Mouse (Mus musculus): ENCODE data around the gene Opcml. TPM values are rescaled to one million over a fixed set of nuclear protein-coding genes. Genes with fewer than 3 reads are reported as not detected.

Opcml gene
- polyA plus RNA-seq, 1 experiment from 2014 or later = 4.9 TPM

GRCm38 (mm10) chr9:27889636-27890035, 99.1 kb downstream of the Opcml start:
- H3K9me3 ChIP-seq = no peaks in the 10 kb centered on the region
- H3K27ac ChIP-seq = no peak overlapping the region
- no peak overlapping the region for H3K9ac ChIP-seq
- ATAC-seq (ENCODE audit: low FRiP score, low read depth) = no peak
- H3K4me3 ChIP-seq = no peak overlapping the region
- WGBS = 85% methylated on average over 5 of the region's 5 CpGs
- no peak overlapping the region for H3K4me2 ChIP-seq (replicated peaks)
- H3K4me1 ChIP-seq = no peaks in the 10 kb centered on the region
- H3K36me3 ChIP-seq = no peaks in the 10 kb centered on the region
- H3K27me3 ChIP-seq = no peaks in the 10 kb centered on the region

DNA sequence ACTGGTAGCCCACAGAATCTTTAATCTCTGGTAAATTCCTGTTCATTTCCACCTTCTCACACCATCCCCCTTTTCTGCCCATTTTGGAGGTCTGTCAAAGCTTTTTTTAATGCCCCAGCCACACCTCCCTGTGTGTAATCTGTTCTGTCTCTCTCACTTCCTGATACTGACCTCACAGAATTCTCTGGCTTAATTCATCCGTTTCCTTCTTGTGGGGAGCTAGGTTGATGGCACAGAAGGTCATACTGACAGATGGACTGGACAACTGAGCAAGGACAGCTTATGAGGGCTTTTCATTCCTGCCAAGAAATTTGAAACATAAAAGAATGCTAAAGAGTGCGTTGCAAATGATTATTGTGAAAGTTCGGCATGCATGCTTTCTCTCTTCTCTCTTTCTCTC, 126.7 kb downstream of the Opcml start:
- WGBS = 57% methylated on average over 3 of the region's 3 CpGs
- H3K4me1 ChIP-seq = no peaks in the 10 kb centered on the region
- H3K27ac ChIP-seq = no peak overlapping the region
- no peaks in the 10 kb centered on the region for H3K36me3 ChIP-seq
- ATAC-seq (ENCODE audit: low FRiP score, low read depth) = no peak
- H3K9me3 ChIP-seq = no peaks in the 10 kb centered on the region
- no peak overlapping the region for H3K4me2 ChIP-seq (replicated peaks)
- H3K9ac ChIP-seq = no peak overlapping the region
- no peak overlapping the region for H3K4me3 ChIP-seq
- H3K27me3 ChIP-seq = no peaks in the 10 kb centered on the region

DNA sequence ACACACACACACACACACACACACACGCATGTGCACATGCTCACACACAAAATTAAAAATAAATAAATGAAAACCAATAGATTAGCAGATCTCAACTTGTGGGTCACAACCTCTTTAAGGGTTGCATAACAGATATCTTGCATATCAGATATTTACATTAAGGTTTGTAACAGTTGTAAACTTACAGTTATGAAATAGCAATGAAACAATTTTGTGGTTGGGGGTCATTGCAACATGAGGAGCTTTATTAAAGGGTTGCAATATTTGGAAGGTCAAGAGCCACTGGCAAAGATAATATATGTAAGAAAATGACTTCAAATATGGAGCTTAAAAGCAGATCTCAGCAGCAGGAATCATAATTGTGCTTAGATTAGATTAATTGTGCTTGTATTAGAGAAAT, 132.9 kb downstream of the Opcml start:
- no peak overlapping the region for H3K4me2 ChIP-seq (replicated peaks)
- H3K27ac ChIP-seq = no peak overlapping the region
- H3K9me3 ChIP-seq = no peaks in the 10 kb centered on the region
- H3K36me3 ChIP-seq = no peaks in the 10 kb centered on the region
- no peak overlapping the region for H3K9ac ChIP-seq
- H3K4me1 ChIP-seq = no peaks in the 10 kb centered on the region
- ATAC-seq (ENCODE audit: low FRiP score, low read depth) = no peak
- H3K4me3 ChIP-seq = no peak overlapping the region
- WGBS = 88% methylated on average over 1 of the region's 1 CpGs
- no peaks in the 10 kb centered on the region for H3K27me3 ChIP-seq

- Histone ChIP-seq H3K4me2 (replicated peaks) (no peak overlapping the region), H3K4me1 (no peaks in the 10 kb centered on the region), H3K4me3 (no peak overlapping the region), H3K27ac (no peak overlapping the region), H3K36me3 (no peaks in the 10 kb centered on the region), H3K9me3 (no peaks in the 10 kb centered on the region), H3K9ac (no peak overlapping the region), H3K27me3 (no peaks in the 10 kb centered on the region)
- WGBS = 46% methylated on average over 4 of the region's 4 CpGs
- no peak for ATAC-seq (ENCODE audit: low FRiP score, low read depth)
Observed at GRCm38 (mm10) chr9:27923945-27924825, 133.6 kb downstream of the Opcml start.

DNA sequence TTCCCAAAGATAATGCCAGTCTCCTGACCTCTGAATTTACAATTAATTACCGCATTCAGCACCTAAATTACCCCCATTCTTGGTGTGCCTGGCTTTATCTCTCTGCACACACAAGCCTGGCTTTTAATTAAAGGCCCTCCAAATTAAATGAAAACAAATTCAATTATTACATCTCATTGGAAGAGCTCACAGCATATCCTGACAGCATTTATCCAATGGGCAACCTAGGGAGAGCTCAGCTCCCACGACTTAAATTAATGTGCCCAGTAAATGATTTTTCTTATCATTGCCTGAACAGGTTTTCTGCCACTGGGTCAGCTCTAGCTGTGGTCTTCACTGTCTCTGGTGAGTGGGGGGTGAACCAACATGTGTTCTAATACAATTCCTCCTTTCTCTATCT, 135.1 kb downstream of the Opcml start:
- Histone ChIP-seq H3K27ac (no peak overlapping the region), H3K9me3 (no peaks in the 10 kb centered on the region), H3K36me3 (no peaks in the 10 kb centered on the region), H3K9ac (no peak overlapping the region), H3K4me3 (no peak overlapping the region), H3K4me2 (replicated peaks) (no peak overlapping the region), H3K27me3 (no peaks in the 10 kb centered on the region), H3K4me1 (no peaks in the 10 kb centered on the region)
- 63% methylated on average over 2 of the region's 2 CpGs for WGBS
- ATAC-seq (ENCODE audit: low FRiP score, low read depth) = no peak

GRCm38 (mm10) chr9:27937253-27937652, 146.7 kb downstream of the Opcml start:
- peaks cover 11% of the 10 kb centered on the region for H3K4me1 ChIP-seq
- no peak for ATAC-seq (ENCODE audit: low FRiP score, low read depth)
- H3K27me3 ChIP-seq = peaks cover 8% of the 10 kb centered on the region
- H3K9me3 ChIP-seq = no peaks in the 10 kb centered on the region
- no peak overlapping the region for H3K9ac ChIP-seq
- no peaks in the 10 kb centered on the region for H3K36me3 ChIP-seq
- H3K4me3 ChIP-seq = no peak overlapping the region
- no peak overlapping the region for H3K4me2 ChIP-seq (replicated peaks)
- H3K27ac ChIP-seq = no peak overlapping the region

DNA sequence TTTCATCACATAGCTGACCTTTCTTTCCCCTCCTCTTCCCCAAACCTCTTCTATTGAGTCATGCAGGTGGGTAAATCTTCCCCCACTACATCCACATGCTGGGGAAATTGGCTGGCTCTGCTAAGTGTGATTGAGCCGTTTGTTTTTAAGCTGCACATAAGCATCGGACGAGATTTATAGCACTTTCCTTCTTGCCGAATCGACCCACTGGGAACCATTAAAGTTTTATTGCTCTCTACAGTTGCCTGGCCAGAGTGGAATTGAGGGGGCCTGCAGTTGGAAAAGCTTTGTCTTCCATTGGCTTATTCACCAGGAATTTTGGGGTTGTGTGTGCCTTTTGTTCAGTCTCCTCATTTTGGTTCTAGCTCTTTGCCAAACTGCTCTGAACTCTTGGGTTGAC, 147.1 kb downstream of the Opcml start:
- Histone ChIP-seq H3K4me2 (replicated peaks) (no peak overlapping the region), H3K4me1 (peaks cover 11% of the 10 kb centered on the region), H3K9ac (no peak overlapping the region), H3K27me3 (peaks cover 11% of the 10 kb centered on the region), H3K27ac (no peak overlapping the region; the same call in 1 of the 2 replicates), H3K4me3 (no peak overlapping the region), H3K36me3 (no peaks in the 10 kb centered on the region), H3K9me3 (no peaks in the 10 kb centered on the region)
- 16% methylated on average over 5 of the region's 5 CpGs for WGBS
- ATAC-seq (ENCODE audit: low FRiP score, low read depth) = peak; percentile 92

DNA sequence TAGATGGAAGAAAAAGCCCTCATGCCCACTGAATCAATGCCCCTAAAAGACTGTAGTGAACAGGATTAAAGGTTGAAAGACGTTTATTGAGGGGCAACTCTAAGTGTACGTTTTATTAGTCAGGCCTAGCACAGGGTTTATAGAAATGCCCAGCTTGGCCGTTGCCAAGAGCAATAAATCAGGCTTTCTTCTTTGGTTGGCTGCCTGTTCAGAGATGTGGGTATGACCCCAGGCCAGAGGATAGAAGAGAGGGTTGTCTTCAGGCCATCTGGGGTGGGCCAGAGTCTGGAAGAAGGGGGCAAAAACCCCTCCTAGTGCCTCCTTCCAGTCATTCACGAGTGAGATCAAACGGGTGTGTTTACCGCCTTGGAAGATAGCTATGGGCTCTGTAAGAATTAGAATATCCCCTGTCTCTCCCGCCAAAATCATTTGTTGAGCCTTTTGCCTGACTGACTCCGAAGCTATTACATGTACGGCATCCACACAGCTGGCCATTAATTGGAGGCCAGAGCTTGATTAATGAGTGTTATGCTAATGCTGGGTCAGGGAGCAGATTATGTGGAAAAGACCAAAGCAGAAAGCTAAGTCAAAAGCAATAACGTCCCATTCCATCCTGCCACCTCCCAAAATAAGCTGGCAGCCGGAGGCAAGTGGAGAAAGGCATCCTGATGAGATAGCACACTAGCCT, 154.9 kb downstream of the Opcml start:
- no peak overlapping the region for H3K4me3 ChIP-seq
- peaks cover 6% of the 10 kb centered on the region for H3K4me1 ChIP-seq
- H3K9me3 ChIP-seq = no peaks in the 10 kb centered on the region
- no peak overlapping the region for H3K27ac ChIP-seq
- WGBS = 32% methylated on average over 11 of the region's 11 CpGs
- H3K36me3 ChIP-seq = no peaks in the 10 kb centered on the region
- H3K9ac ChIP-seq = no peak overlapping the region
- no peak overlapping the region for H3K4me2 ChIP-seq (replicated peaks)
- H3K27me3 ChIP-seq = peaks cover 27% of the 10 kb centered on the region
- no peak for ATAC-seq (ENCODE audit: low FRiP score, low read depth)

DNA sequence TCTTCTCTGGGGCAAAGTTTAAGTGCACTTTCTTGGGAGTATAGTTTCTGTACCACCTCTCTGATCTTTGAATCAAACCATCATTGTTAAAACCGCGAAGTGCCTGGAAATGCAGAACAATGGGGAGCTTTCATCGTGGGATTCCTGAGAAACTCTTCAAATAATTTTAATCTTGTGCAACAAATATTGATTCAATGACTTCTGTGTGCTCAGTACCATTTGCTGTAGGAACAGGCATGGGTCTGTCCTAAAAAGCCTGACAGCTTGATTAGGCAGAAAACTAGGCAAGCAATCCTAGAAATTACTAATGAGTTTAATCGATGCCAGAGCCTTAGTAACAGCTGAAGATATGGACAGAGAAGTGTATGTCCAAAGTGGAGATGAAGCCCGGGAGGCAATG, 160.5 kb downstream of the Opcml start:
- H3K36me3 ChIP-seq = no peaks in the 10 kb centered on the region
- no peaks in the 10 kb centered on the region for H3K9me3 ChIP-seq
- ATAC-seq (ENCODE audit: low FRiP score, low read depth) = no peak
- H3K4me3 ChIP-seq = no peak overlapping the region
- H3K27ac ChIP-seq = no peak overlapping the region
- peaks cover 13% of the 10 kb centered on the region; the same call in 1 of the 2 replicates for H3K27me3 ChIP-seq
- H3K4me1 ChIP-seq = no peaks in the 10 kb centered on the region
- 78% methylated on average over 5 of the region's 5 CpGs for WGBS
- no peak overlapping the region for H3K9ac ChIP-seq
- no peak overlapping the region for H3K4me2 ChIP-seq (replicated peaks)

DNA sequence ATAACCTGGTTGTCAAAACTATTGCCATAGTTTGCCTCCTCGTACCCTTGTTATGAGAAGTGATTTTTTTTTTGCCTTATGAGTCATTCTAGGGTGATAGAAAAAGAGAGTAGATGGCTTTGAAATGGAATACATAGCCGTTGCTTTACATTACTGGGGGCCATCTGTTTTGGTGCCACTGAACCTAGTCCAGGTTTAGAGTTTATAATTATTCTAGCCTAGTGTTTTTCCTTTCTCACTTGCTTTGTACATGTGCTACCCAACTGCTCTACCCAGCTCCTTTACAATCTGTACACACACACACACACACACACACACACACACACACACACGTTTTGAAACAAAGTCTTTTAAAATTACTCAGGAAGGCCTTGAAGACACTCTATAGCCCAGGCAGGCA, 171.1 kb downstream of the Opcml start:
- H3K36me3 ChIP-seq = no peaks in the 10 kb centered on the region
- H3K4me1 ChIP-seq = no peaks in the 10 kb centered on the region
- H3K9ac ChIP-seq = no peak overlapping the region
- no peak overlapping the region for H3K4me2 ChIP-seq (replicated peaks)
- H3K27me3 ChIP-seq = 0 out of 2 replicates have a peak, but pooled peaks cover 2% of the 10 kb centered on the region
- no peak for ATAC-seq (ENCODE audit: low FRiP score, low read depth)
- H3K27ac ChIP-seq = no peak overlapping the region
- H3K4me3 ChIP-seq = no peak overlapping the region
- H3K9me3 ChIP-seq = no peaks in the 10 kb centered on the region
- WGBS = 63% methylated on average over 3 of the region's 3 CpGs

GRCm38 (mm10) chr9:27963385-27963784, 172.8 kb downstream of the Opcml start:
- Histone ChIP-seq H3K27me3 (no peaks in the 10 kb centered on the region), H3K9me3 (no peaks in the 10 kb centered on the region), H3K9ac (no peak overlapping the region), H3K36me3 (no peaks in the 10 kb centered on the region), H3K4me1 (no peaks in the 10 kb centered on the region), H3K4me2 (replicated peaks) (no peak overlapping the region), H3K27ac (no peak overlapping the region), H3K4me3 (no peak overlapping the region)
- ATAC-seq (ENCODE audit: low FRiP score, low read depth) = peak; percentile 72; the same call in 1 of the 2 replicates
- 26% methylated on average over 2 of the region's 2 CpGs for WGBS

DNA sequence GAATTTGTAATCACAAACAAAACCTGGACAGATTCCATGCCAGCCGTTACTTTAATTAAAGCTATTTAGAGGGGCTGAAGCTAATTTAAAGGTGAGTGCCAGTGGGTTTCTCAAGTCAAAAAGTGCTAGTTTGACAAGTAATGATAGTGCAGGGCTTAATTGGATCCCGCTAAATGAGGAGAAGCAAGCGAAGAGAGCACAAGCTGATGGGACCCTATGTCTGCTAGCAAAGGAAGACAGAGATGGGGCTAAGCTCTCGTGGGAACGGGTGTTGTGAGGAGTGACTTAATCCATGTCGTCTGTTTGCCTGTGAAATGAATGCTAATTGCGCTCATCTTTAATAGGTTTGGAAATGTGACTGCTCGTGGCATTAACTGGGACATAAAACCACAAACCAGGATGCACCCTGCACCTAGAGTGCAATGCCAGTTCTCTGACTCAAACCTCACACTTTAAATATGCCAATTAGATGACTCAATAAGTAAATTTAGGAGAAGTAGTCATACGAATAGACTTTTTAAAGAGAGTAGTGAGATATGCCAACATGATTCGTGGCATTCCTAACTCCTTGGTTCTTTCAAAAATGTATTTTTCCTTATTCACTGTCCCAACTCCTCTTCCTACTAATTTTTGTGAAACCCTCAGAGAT, 174.5 kb downstream of the Opcml start:
- Histone ChIP-seq H3K9me3 (no peaks in the 10 kb centered on the region), H3K4me1 (no peaks in the 10 kb centered on the region), H3K9ac (no peak overlapping the region), H3K36me3 (no peaks in the 10 kb centered on the region), H3K27ac (no peak overlapping the region), H3K4me3 (no peak overlapping the region), H3K27me3 (no peaks in the 10 kb centered on the region), H3K4me2 (replicated peaks) (no peak overlapping the region)
- 73% methylated on average over 10 of the region's 10 CpGs for WGBS
- ATAC-seq (ENCODE audit: low FRiP score, low read depth) = no peak

Measured in limb, embryonic 13.5 days (tissue).